Mouse (Mus musculus): ENCODE measurements around the gene Slc35a1.
"Not testable (repeated sequence)": the region's sequence is repeated elsewhere in the genome, so short reads cannot be mapped to it uniquely, and the experiment has no call there.

- not testable (repeated sequence) for TF ChIP-seq CTCF (conservative IDR thresholded peaks at IDR 0.05 in 1 of 2, IDR thresholded peaks at IDR 0.05 in 1 of 2; ENCODE audit: low read depth in 2 of 2, low read length in 2 of 2); NELFE (IDR thresholded peaks at IDR 0.05; ENCODE audit: low read depth, low read length); UBTF (IDR thresholded peaks at IDR 0.05; ENCODE audit: low read depth, low read length); MAZ (IDR thresholded peaks at IDR 0.05; ENCODE audit: low read depth, low read length); POLR2AphosphoS2 (IDR thresholded peaks at IDR 0.05; ENCODE audit: low read depth, low read length); CHD1 (IDR thresholded peaks at IDR 0.05; ENCODE audit: low read depth, low read length); TCF12 (IDR thresholded peaks at IDR 0.05; ENCODE audit: low read depth, low read length); POLR2A (IDR thresholded peaks at IDR 0.05; ENCODE audit: low read depth, low read length); MAFK (IDR thresholded peaks at IDR 0.05; ENCODE audit: insufficient replicate concordance, low read length)
- peak; percentile 60 for TF ChIP-seq EP300 (IDR thresholded peaks at IDR 0.05; ENCODE audit: low read length)
- peak; percentile 72 for TF ChIP-seq BHLHE40 (IDR thresholded peaks at IDR 0.05; ENCODE audit: low read depth, low read length)
- TF ChIP-seq JUND (conservative IDR thresholded peaks at IDR 0.05; ENCODE audit: low read depth, low read length): 0 out of 2 replicates have a peak, but pooled peaks have one; percentile 52
Observed at GRCm38 (mm10) chr4:34725710-34726109, 38.5 kb upstream of the Slc35a1 start.
